Mouse (Mus musculus): ENCODE results near the gene Smpx.
A peak's percentile ranks its signal among the peaks of the same experiment; 100 is the strongest.

The Smpx gene

GRCm38 (mm10) chrX:157698862-157699261, at the start of gene Smpx:
Gene Smpx, plus strand, starts transcription at chrX:157698910.
- ATAC-seq (ENCODE audit: insufficient number of reproducible peaks, low FRiP score, low TSS enrichment) = no peak

- no peak for ATAC-seq (ENCODE audit: insufficient number of reproducible peaks, low FRiP score, low TSS enrichment)
These were observed 43.7 kb upstream of the Smpx start for GRCm38 (mm10) chrX:157655047-157655446.

GRCm38 (mm10) chrX:157657356-157657755, 41.4 kb upstream of the Smpx start:
- no peak for ATAC-seq (ENCODE audit: insufficient number of reproducible peaks, low FRiP score, low TSS enrichment)

GRCm38 (mm10) chrX:157671820-157672219, 26.9 kb upstream of the Smpx start:
- no peak for ATAC-seq (ENCODE audit: insufficient number of reproducible peaks, low FRiP score, low TSS enrichment)

GRCm38 (mm10) chrX:157674667-157675350, 23.9 kb upstream of the Smpx start:
- no peak for ATAC-seq (ENCODE audit: insufficient number of reproducible peaks, low FRiP score, low TSS enrichment)

- ATAC-seq (ENCODE audit: insufficient number of reproducible peaks, low FRiP score, low TSS enrichment) = no peak
These were observed 7.5 kb upstream of the Smpx start for GRCm38 (mm10) chrX:157691186-157691585.

GRCm38 (mm10) chrX:157697591-157698135, 1.0 kb upstream of the Smpx start:
- ATAC-seq (ENCODE audit: insufficient number of reproducible peaks, low FRiP score, low TSS enrichment) = no peak

- ATAC-seq (ENCODE audit: insufficient number of reproducible peaks, low FRiP score, low TSS enrichment) = no peak
These were observed 8.5 kb downstream of the Smpx start for GRCm38 (mm10) chrX:157707236-157707635.

GRCm38 (mm10) chrX:157708616-157709280, 10.0 kb downstream of the Smpx start:
- no peak for ATAC-seq (ENCODE audit: insufficient number of reproducible peaks, low FRiP score, low TSS enrichment)

GRCm38 (mm10) chrX:157719907-157720306, 21.2 kb downstream of the Smpx start:
- no peak for ATAC-seq (ENCODE audit: insufficient number of reproducible peaks, low FRiP score, low TSS enrichment)

- peak; percentile 73; the same call in 1 of the 2 replicates for ATAC-seq (ENCODE audit: insufficient number of reproducible peaks, low FRiP score, low TSS enrichment)
These were observed 32.1 kb downstream of the Smpx start for GRCm38 (mm10) chrX:157730622-157731341.

- peak; percentile 74 for ATAC-seq (ENCODE audit: insufficient number of reproducible peaks, low FRiP score, low TSS enrichment)
These were observed 33.1 kb downstream of the Smpx start for GRCm38 (mm10) chrX:157731658-157732314.

- no peak for ATAC-seq (ENCODE audit: insufficient number of reproducible peaks, low FRiP score, low TSS enrichment)
These were observed 33.6 kb downstream of the Smpx start for GRCm38 (mm10) chrX:157732346-157732745.

- no peak for ATAC-seq (ENCODE audit: insufficient number of reproducible peaks, low FRiP score, low TSS enrichment)
These were observed 35.1 kb downstream of the Smpx start for GRCm38 (mm10) chrX:157733836-157734235.

- no peak for ATAC-seq (ENCODE audit: insufficient number of reproducible peaks, low FRiP score, low TSS enrichment)
These were observed 35.6 kb downstream of the Smpx start for GRCm38 (mm10) chrX:157734341-157734740.

GRCm38 (mm10) chrX:157747815-157748544, 49.3 kb downstream of the Smpx start:
- no peak for ATAC-seq (ENCODE audit: insufficient number of reproducible peaks, low FRiP score, low TSS enrichment)

- ATAC-seq (ENCODE audit: insufficient number of reproducible peaks, low FRiP score, low TSS enrichment) = no peak
These were observed 55.8 kb downstream of the Smpx start for GRCm38 (mm10) chrX:157754559-157754958.

GRCm38 (mm10) chrX:157762542-157762941, 63.8 kb downstream of the Smpx start:
- ATAC-seq (ENCODE audit: insufficient number of reproducible peaks, low FRiP score, low TSS enrichment) = peak; percentile 88

- no peak for ATAC-seq (ENCODE audit: insufficient number of reproducible peaks, low FRiP score, low TSS enrichment)
These were observed 103.0 kb downstream of the Smpx start for GRCm38 (mm10) chrX:157801669-157802068.
